Mouse (Mus musculus): ENCODE measurements around the gene Fam129c. TPM values are rescaled to one million over a fixed set of nuclear protein-coding genes. Genes with fewer than 3 reads are reported as not detected.

Fam129c gene
- polyA plus RNA-seq, 1 experiment from 2014 or later, result 2.7 TPM

DNA sequence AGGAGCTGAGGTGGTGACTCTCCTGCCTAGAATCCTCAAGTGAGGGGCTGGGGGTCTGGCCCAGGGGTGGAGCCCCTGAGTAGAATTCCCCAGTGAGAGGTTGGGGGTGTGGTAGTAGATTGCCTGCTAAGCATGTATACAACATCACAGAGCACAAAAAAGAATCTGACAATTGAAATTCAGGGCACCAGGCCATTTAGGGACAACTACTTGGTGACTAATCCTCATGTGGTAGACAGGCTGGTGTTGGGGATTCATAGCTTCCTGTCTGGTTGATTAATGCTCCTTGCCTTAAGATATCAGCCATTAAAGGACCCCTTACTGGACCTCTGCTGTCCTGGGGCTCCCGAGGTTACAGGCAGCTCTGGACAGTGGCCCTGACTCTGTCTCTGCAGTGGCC is 18.4 kb upstream of the Fam129c start:
- DNase-seq (ENCODE audit: low spot score) (no peak), ATAC-seq (ENCODE audit: insufficient number of reproducible peaks, low FRiP score, low TSS enrichment, low read depth) (no peak)
- Histone ChIP-seq H3K27me3 (ENCODE audit: control insufficient read depth, insufficient read depth, low read length) (no peaks in the 10 kb centered on the region), H3K9ac (ENCODE audit: low read length) (no peak overlapping the region), H3K4me1 (ENCODE audit: control insufficient read depth, insufficient read depth, low read length) (no peaks in the 10 kb centered on the region), H3K4me3 (ENCODE audit: low read depth, low read length) (no peak overlapping the region), H3K4me2 (ENCODE audit: low read depth, severe bottlenecking) (no peak overlapping the region), H3K36me3 (ENCODE audit: control insufficient read depth, insufficient read depth, low read length) (no peaks in the 10 kb centered on the region), H3K9me3 (ENCODE audit: control insufficient read depth, low read length) (no peaks in the 10 kb centered on the region), H3K27ac (replicated peaks; ENCODE audit: low read depth, low read length) (no peak overlapping the region)
- WGBS, result 61% methylated on average over 1 of the region's 1 CpGs

DNA sequence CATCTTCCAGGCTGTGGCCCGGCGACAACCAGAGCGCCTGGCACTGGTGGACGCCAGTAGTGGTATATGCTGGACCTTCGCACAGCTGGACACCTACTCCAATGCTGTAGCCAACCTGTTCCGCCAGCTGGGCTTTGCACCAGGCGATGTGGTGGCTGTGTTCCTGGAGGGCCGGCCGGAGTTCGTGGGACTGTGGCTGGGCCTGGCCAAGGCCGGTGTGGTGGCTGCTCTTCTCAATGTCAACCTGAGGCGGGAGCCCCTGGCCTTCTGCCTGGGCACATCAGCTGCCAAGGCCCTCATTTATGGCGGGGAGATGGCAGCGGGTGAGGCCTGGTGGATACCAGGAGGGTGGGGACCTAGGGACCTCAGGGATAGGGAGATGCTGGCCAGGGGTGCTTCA is 18.0 kb upstream of the Fam129c start:
- 90% methylated on average over 14 of the region's 14 CpGs for WGBS
- no peaks in the 10 kb centered on the region for H3K4me1 ChIP-seq (ENCODE audit: control insufficient read depth, insufficient read depth, low read length)
- H3K9ac ChIP-seq (ENCODE audit: low read length), result no peak overlapping the region
- no peaks in the 10 kb centered on the region for H3K9me3 ChIP-seq (ENCODE audit: control insufficient read depth, low read length)
- ATAC-seq (ENCODE audit: insufficient number of reproducible peaks, low FRiP score, low TSS enrichment, low read depth) (no peak), DNase-seq (ENCODE audit: low spot score) (no peak)
- no peak overlapping the region for H3K4me3 ChIP-seq (ENCODE audit: low read depth, low read length)
- H3K27ac ChIP-seq (replicated peaks; ENCODE audit: low read depth, low read length), result no peak overlapping the region
- no peaks in the 10 kb centered on the region for H3K36me3 ChIP-seq (ENCODE audit: control insufficient read depth, insufficient read depth, low read length)
- H3K4me2 ChIP-seq (ENCODE audit: low read depth, severe bottlenecking), result no peak overlapping the region
- no peaks in the 10 kb centered on the region for H3K27me3 ChIP-seq (ENCODE audit: control insufficient read depth, insufficient read depth, low read length)

DNA sequence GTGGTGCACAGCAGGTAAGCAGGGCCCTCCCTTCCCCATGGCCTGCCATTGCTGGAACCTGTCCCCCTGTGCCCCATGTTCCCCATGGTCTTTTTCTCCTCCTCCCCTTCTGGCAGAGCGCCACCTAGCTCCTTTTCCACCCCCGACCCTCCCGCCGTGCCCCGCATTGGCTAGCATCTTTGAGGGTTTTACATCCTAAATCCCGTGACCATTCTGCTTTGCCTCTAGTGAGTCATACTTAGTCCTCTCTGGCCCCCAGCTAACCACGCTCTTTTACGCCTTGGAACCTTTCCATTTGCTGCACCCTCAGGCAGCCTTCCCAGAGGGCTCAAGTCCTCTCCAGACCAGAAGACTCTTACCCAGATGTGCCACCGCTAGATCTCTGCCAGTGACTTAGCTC is 17.2 kb upstream of the Fam129c start:
- 46% methylated on average over 9 of the region's 9 CpGs for WGBS

DNA sequence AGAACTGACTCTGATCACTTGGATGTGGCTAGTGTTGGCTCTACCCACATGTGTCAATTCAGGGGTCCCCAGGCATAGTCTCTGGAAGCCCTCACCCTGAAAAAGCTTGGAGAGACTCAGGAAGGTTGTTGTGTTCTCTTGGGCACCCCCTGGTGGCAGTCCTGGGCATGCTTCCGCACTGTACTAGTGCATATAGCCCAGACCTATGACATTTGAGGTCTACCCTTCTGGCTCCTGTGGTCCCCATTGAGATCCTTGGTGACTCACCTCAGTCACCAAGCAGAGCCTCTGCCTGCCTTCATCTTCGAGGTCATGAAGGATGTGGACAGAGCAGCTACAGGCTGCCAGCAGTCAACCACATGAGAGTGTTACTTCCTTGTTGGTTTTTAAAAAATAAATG is 10.6 kb upstream of the Fam129c start:
- Histone ChIP-seq H3K9me3 (ENCODE audit: control insufficient read depth, low read length) (no peaks in the 10 kb centered on the region), H3K9ac (ENCODE audit: low read length) (no peak overlapping the region), H3K4me2 (ENCODE audit: low read depth, severe bottlenecking) (no peak overlapping the region), H3K27ac (replicated peaks; ENCODE audit: low read depth, low read length) (no peak overlapping the region), H3K27me3 (ENCODE audit: control insufficient read depth, insufficient read depth, low read length) (no peaks in the 10 kb centered on the region), H3K4me1 (ENCODE audit: control insufficient read depth, insufficient read depth, low read length) (no peaks in the 10 kb centered on the region), H3K4me3 (ENCODE audit: low read depth, low read length) (no peak overlapping the region), H3K36me3 (ENCODE audit: control insufficient read depth, insufficient read depth, low read length) (no peaks in the 10 kb centered on the region)
- ATAC-seq (ENCODE audit: insufficient number of reproducible peaks, low FRiP score, low TSS enrichment, low read depth) (no peak), DNase-seq (ENCODE audit: low spot score) (peak; percentile 67)
- WGBS, result 72% methylated on average over 2 of the region's 2 CpGs

More for the DNA sequence above, 17.2 kb upstream of the Fam129c start:
- Histone ChIP-seq H3K4me3 (ENCODE audit: low read depth, low read length) (no peak overlapping the region), H3K4me1 (ENCODE audit: control insufficient read depth, insufficient read depth, low read length) (no peaks in the 10 kb centered on the region), H3K9ac (ENCODE audit: low read length) (no peak overlapping the region), H3K9me3 (ENCODE audit: control insufficient read depth, low read length) (no peaks in the 10 kb centered on the region), H3K36me3 (ENCODE audit: control insufficient read depth, insufficient read depth, low read length) (no peaks in the 10 kb centered on the region), H3K27me3 (ENCODE audit: control insufficient read depth, insufficient read depth, low read length) (no peaks in the 10 kb centered on the region), H3K4me2 (ENCODE audit: low read depth, severe bottlenecking) (no peak overlapping the region), H3K27ac (replicated peaks; ENCODE audit: low read depth, low read length) (no peak overlapping the region)
- DNase-seq (ENCODE audit: low spot score) (no peak), ATAC-seq (ENCODE audit: insufficient number of reproducible peaks, low FRiP score, low TSS enrichment, low read depth) (no peak)

DNA sequence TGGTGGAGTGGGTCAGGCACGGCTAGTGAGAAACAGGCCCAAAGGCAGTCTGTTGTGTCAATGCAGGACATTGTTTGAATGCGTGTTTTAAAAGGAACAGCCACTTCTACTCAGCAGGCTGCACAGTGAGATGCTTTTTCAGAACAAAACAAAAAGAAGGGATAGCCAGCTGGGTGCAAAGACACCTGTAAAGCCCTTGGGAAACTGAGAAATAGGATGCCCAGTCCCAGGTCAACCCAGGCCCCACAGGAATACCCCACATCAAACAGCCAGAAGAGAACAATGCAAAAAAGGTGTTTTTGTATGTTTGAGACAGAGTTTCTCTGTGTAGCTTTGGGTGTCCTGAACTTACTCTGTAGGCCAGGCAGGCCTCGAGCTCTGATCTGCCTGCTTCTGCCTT is 8.7 kb upstream of the Fam129c start:
- no peak for ATAC-seq (ENCODE audit: insufficient number of reproducible peaks, low FRiP score, low TSS enrichment, low read depth)
- H3K36me3 ChIP-seq (ENCODE audit: control insufficient read depth, insufficient read depth, low read length), result no peaks in the 10 kb centered on the region

DNA sequence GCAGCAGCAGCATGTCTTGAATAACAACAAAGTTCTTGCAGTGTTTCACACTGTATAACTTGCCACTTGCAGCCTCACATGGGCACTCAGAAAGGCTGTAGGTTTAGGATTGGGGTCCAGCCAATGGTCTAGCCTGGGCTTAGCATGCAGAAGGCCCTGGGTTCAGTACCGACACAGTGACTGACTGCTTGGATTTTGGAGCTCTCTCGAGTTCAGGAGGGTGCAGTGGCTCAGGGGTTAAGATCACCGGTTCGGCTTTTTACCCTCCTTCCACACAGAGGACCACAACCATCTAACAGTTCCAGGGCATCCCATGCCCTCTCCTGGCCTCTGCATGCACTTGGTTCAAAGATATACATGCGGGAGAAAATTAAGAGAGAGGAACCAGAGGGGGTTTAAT is 6.4 kb upstream of the Fam129c start:
- H3K9me3 ChIP-seq (ENCODE audit: control insufficient read depth, low read length), result no peaks in the 10 kb centered on the region
- H3K27ac ChIP-seq (replicated peaks; ENCODE audit: low read depth, low read length), result no peak overlapping the region
- ATAC-seq (ENCODE audit: insufficient number of reproducible peaks, low FRiP score, low TSS enrichment, low read depth) (no peak), DNase-seq (ENCODE audit: low spot score) (no peak)
- H3K27me3 ChIP-seq (ENCODE audit: control insufficient read depth, insufficient read depth, low read length), result no peaks in the 10 kb centered on the region
- peak overlapping the region; percentile 92 for H3K4me2 ChIP-seq (ENCODE audit: low read depth, severe bottlenecking)
- WGBS, result 36% methylated on average over 5 of the region's 5 CpGs
- H3K36me3 ChIP-seq (ENCODE audit: control insufficient read depth, insufficient read depth, low read length), result no peaks in the 10 kb centered on the region
- peak overlapping the region; percentile 92 for H3K4me3 ChIP-seq (ENCODE audit: low read depth, low read length)
- peak overlapping the region; percentile 96 for H3K9ac ChIP-seq (ENCODE audit: low read length)
- peaks cover 5% of the 10 kb centered on the region for H3K4me1 ChIP-seq (ENCODE audit: control insufficient read depth, insufficient read depth, low read length)

More for the DNA sequence above, 8.7 kb upstream of the Fam129c start:
- no peaks in the 10 kb centered on the region for H3K27me3 ChIP-seq (ENCODE audit: control insufficient read depth, insufficient read depth, low read length)
- no peak overlapping the region for H3K27ac ChIP-seq (replicated peaks; ENCODE audit: low read depth, low read length)
- H3K9me3 ChIP-seq (ENCODE audit: control insufficient read depth, low read length), result no peaks in the 10 kb centered on the region
- H3K4me1 ChIP-seq (ENCODE audit: control insufficient read depth, insufficient read depth, low read length), result peaks cover 5% of the 10 kb centered on the region
- WGBS, result 75% methylated on average over 3 of the region's 3 CpGs
- DNase-seq (ENCODE audit: low spot score), result no peak
- no peak overlapping the region for H3K4me2 ChIP-seq (ENCODE audit: low read depth, severe bottlenecking)
- H3K4me3 ChIP-seq (ENCODE audit: low read depth, low read length), result no peak overlapping the region
- H3K9ac ChIP-seq (ENCODE audit: low read length), result no peak overlapping the region

DNA sequence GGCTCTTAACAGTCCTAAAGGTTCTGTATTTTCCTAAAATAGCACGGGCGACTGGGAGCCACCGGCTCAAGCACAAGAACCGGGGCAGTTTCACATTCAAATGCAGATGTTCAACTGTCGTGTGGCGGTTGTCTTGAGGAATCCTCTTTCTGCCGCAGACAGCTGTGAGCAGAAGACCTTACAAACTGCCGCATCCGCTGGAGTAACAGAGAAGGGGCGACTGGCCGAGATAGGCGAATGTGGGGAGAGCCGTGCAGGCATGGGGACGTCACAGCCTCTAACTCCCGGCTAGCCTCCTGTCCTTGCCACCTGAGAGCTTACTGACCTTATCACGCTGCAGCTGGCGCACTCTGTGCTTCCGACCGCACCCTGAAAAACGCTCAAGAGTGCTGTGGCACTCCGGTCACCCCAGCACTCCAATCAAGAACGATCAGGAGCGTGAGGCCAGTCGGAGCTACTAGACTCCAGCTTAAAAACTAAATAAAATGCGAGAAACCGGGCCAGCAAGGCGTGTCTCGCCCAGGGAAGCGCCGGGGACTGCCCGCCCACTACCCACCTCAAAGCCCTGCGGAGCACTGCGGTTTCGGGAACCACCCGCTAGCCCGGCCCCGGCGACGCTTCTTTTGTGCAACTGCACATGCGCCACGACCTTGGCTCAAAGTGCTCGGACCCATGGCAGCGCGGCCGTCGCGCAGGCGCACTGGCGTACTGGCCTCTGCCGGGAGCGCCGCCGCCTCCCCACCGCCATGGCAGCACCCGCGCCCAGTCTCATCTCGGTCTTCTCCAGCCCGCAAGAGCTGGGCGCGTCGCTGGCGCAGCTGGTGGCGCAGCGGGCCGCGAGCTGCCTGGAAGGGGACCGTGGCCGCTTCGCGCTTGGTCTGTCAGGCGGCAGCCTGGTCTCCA is 5.7 kb upstream of the Fam129c start, which contains the start of gene Pgls:
TSS of gene Pgls (plus strand) at position 706 of the 903 bp plus-strand sequence.
- H3K36me3 ChIP-seq (ENCODE audit: control insufficient read depth, insufficient read depth, low read length), result no peaks in the 10 kb centered on the region
- peak within 1 kb of the TSS; percentile 91 for H3K27ac ChIP-seq (replicated peaks; ENCODE audit: low read depth, low read length)
- peak within 1 kb of the TSS; percentile 92 for H3K4me2 ChIP-seq (ENCODE audit: low read depth, severe bottlenecking)
- peak; percentile 81 for ATAC-seq (ENCODE audit: insufficient number of reproducible peaks, low FRiP score, low TSS enrichment, low read depth)
- DNase-seq (ENCODE audit: low spot score), result peak; percentile 94
- WGBS, result under 1% methylated on average over 68 of the region's 71 CpGs
- H3K27me3 ChIP-seq (ENCODE audit: control insufficient read depth, insufficient read depth, low read length), result no peaks in the 10 kb centered on the region
- H3K9me3 ChIP-seq (ENCODE audit: control insufficient read depth, low read length), result no peaks in the 10 kb centered on the region
- peak within 1 kb of the TSS; percentile 92 for H3K4me3 ChIP-seq (ENCODE audit: low read depth, low read length)
- peak within 1 kb of the TSS; percentile 96 for H3K9ac ChIP-seq (ENCODE audit: low read length)
- H3K4me1 ChIP-seq (ENCODE audit: control insufficient read depth, insufficient read depth, low read length), result peaks cover 5% of the 10 kb centered on the region

DNA sequence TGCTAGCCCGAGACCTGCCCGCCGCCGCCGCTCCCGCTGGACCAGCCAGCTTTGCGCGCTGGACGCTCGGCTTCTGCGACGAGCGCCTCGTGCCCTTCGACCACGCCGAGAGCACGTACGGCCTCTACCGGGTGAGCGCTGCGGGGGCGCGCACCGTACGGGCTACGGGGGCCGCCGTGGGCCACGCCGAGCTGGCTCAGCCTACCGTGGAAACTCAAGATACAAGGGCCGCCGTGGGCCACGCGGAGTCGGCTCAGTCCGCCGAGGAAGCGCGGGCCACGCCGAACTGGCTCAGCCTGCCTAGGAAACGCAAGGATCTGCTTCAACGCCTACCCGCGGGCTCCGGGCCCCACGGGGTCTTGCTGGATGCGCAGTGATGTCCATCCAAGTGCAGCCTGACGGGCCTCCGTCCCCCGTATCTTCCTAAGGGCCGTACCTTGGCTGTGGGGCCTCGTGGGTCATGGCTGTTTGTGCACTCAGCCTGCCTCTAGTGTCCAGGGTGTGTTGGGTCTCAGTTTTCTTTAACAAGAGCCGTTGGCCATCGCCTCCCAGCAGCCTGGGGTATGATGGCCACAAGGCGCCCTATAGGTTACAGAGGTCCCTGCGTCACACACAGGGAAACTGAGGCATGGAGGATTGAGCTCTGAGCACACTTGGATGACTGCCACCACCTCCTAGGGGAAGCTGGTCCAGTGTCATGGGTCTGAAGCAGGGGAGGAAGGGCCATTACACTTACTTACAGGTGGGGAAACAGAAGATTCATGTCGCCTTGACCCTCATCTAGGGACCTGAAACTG is 4.9 kb upstream of the Fam129c start:
- 6% methylated on average over 60 of the region's 60 CpGs for WGBS
- DNase-seq (ENCODE audit: low spot score), result no peak

More for the DNA sequence above, 4.9 kb upstream of the Fam129c start:
- Histone ChIP-seq H3K4me1 (ENCODE audit: control insufficient read depth, insufficient read depth, low read length) (peaks cover 5% of the 10 kb centered on the region), H3K4me2 (ENCODE audit: low read depth, severe bottlenecking) (peak overlapping the region; percentile 92), H3K36me3 (ENCODE audit: control insufficient read depth, insufficient read depth, low read length) (no peaks in the 10 kb centered on the region), H3K27ac (replicated peaks; ENCODE audit: low read depth, low read length) (peak overlapping the region; percentile 91), H3K27me3 (ENCODE audit: control insufficient read depth, insufficient read depth, low read length) (no peaks in the 10 kb centered on the region), H3K9ac (ENCODE audit: low read length) (peak overlapping the region; percentile 96), H3K4me3 (ENCODE audit: low read depth, low read length) (peak overlapping the region; percentile 92), H3K9me3 (ENCODE audit: control insufficient read depth, low read length) (no peaks in the 10 kb centered on the region)
- peak; percentile 36; the same call in 1 of the 2 replicates for ATAC-seq (ENCODE audit: insufficient number of reproducible peaks, low FRiP score, low TSS enrichment, low read depth)
